Mouse (Mus musculus): ENCODE results near the gene C3ar1. TPM values are rescaled to one million over a fixed set of nuclear protein-coding genes. Genes with fewer than 3 reads are reported as not detected.

The C3ar1 gene
- 1.1 and 1.8 TPM in 2 replicates for polyA plus RNA-seq (2021; fragmentation: Nextera tagmentation)
- long read RNA-seq, experiment 1, full-length matches to known transcripts = 6 of 6 reads
- long read RNA-seq, experiment 1, partial matches to known transcripts = 0 of 6 reads
- long read RNA-seq, experiment 1, other reads (novel, unspliced or antisense) = 0 of 6 reads
- long read RNA-seq, experiment 2, full-length matches to known transcripts = 1 of 3 reads
- long read RNA-seq, experiment 2, partial matches to known transcripts = 0 of 3 reads
- long read RNA-seq, experiment 2, other reads (novel, unspliced or antisense) = 2 of 3 reads

DNA sequence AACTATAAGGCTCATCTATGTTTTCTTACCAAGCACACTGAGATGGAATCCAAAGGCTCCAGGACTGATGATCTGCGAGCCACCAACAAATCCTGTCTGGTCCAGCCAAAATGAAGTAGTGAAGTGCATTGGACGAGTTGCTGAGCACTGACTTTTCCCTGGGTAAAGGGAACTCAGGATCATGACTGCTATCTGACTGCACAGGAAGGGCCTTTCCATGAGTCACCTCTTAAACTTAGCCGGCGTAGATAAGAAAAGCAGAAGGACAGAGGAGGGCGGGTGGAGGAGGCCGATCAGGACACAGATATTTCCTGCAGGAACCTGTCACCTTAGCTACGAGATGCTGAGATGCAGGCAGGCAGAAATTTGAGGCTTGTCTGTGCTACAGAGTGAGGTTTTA lies at the start of gene C3ar1:
C3ar1 (minus strand) TSS at position 207 of the 400 bp plus-strand sequence.

DNA sequence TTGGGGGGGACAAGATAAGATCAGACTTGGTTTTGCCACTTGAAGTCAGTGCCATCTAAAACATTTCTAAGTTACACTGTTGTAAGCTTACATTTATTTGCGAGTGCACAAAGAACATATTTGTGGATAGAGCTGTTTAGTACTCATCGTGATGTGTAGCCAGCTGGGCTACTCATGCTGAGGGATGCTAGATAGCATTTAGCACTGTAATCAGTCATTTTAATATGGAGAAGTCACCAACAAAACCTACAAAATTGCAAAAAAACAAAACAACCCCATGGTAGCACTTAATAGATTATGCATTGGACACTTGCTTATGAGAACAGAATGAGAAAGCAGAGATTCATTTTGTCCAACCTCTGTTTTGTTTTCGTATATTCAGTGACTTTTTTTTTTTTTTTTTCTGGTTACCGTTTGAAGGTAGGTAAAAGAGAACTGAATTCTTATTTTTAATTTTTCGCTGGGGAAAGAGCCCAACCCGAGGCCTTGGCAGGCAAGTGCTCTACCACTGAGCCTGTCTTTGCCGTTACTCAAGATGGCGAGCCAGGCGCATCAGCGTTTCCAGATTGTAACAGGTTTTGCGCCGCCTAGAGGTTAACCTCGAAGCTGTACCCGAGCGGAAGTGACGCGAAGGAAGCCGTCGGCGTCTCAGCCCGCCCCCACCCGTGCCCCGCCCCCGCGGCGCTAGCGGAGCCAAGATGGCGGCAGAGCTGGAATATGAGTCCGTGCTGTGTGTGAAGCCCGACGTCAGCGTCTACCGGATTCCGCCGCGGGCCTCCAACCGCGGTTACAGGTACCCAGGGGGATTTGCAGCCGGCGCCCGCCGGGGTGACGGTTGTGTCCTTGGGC lies 18.1 kb upstream of the C3ar1 start, which contains the start of gene Necap1:
Necap1 (plus strand) TSS at position 604 of the 849 bp plus-strand sequence.

DNA sequence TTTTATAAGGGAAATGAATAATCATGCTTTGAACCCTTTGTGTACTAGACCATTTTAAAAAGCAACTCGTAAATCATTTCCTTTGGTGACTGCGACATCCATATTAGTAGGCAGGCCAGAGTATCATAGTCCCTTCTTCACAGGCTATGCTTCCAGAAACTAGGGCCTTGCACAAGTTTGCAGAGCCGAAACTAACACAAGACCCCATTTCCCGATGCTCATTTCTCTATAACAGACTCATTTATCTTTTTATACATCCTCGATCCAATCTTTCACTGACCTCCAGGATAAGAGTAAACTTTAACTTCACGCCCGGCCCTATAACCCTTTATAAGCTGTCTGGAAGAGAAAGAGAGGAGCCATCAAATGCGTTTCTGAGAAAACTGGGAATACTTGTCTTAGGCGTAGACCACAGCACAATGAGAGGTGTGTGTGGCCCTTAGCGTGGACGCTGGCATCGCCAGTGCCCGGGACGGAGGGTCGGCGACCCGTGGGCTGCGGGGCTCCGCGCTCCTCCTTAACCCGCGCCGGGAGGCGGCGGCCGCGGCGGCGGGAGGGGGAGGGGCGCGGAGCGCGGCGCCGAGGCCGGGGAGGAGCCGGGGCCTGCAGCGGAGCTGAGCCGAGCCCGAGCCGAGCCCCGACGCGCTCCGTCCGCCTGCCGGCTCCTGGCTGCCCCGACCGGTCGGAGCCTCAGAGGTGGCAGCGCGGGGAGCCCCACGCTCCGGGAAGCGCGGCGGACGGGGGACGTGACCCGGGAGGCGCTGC lies 36.5 kb downstream of the C3ar1 start, which contains the start of gene Foxj2:
Foxj2 (plus strand) TSS at position 609 of the 765 bp plus-strand sequence.

DNA sequence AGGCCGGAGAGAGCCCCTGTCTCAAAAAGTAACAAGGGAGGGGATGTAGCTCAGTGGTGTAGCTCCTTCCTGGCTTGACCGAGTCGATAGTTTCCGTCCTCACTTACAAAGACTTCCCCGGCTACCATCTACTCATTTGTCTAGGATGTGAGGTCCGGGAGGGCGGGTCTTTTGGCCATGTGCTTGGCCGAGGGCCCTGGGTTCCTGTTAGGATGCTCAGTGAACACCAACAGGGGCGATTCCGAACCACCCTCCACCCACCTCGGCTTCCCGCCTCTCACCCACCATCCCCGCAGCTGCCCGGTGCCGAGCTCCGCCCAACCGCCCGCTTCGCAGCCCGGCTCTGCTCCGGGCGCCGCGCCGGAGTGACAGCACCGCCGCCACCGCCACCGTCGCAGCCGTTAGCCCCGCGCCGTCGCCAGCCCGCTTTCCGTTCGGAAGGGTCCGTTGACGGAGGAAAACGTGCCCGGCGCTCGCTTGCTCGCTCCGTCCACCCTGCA lies 54.6 kb downstream of the C3ar1 start, which contains the start of gene Slc2a3:
Slc2a3 (minus strand) TSS at position 340 of the 500 bp plus-strand sequence.

Other genes with a start within 250 kb of the C3ar1 start
- not detected in 2 replicates for gene Gdf3, start 246.1 kb downstream of the C3ar1 start, polyA plus RNA-seq (2021; fragmentation: Nextera tagmentation)
- not detected in 2 replicates for gene Dppa3, start 229.8 kb downstream of the C3ar1 start, polyA plus RNA-seq (2021; fragmentation: Nextera tagmentation)
- not detected in 2 replicates for gene Nanog, start 148.7 kb downstream of the C3ar1 start, polyA plus RNA-seq (2021; fragmentation: Nextera tagmentation)
- gene Slc2a3, start 54.5 kb downstream of the C3ar1 start, polyA plus RNA-seq (2021; fragmentation: Nextera tagmentation) = 26.6 and 28.1 TPM in 2 replicates
- 3.8 and 5.0 TPM in 2 replicates for gene Foxj2, start 36.2 kb downstream of the C3ar1 start, polyA plus RNA-seq (2021; fragmentation: Nextera tagmentation)
- gene Necap1, start 18.3 kb upstream of the C3ar1 start, polyA plus RNA-seq (2021; fragmentation: Nextera tagmentation) = 120 and 147 TPM in 2 replicates
- gene Clec4a1, start 65.7 kb upstream of the C3ar1 start, polyA plus RNA-seq (2021; fragmentation: Nextera tagmentation) = 0.17 and 0.46 TPM in 2 replicates
- 2.2 and 2.6 TPM in 2 replicates for gene Clec4a3, start 96.4 kb upstream of the C3ar1 start, polyA plus RNA-seq (2021; fragmentation: Nextera tagmentation)
- gene Clec4a4, start 134.2 kb upstream of the C3ar1 start, polyA plus RNA-seq (2021; fragmentation: Nextera tagmentation) = not detected in 2 replicates
- not detected in 2 replicates for gene Clec4b1, start 193.8 kb upstream of the C3ar1 start, polyA plus RNA-seq (2021; fragmentation: Nextera tagmentation)